Mouse (Mus musculus) heart, embryonic 13.5 days (tissue): ENCODE results near the gene Atp8a1. TPM values are rescaled to one million over a fixed set of nuclear protein-coding genes. Genes with fewer than 3 reads are reported as not detected.

Experiments
- ATAC-seq: fragments of 200-750 bp; cut with Nextera tagmentation; 2 replicates; pipeline ENCODE4 v1.8.0; 2017; ENCODE audit warnings: moderate TSS enrichment; ENCODE audit not compliant: insufficient number of reproducible peaks, low FRiP score, low TSS enrichment; ENCODE audit errors: extremely low read depth
- H3K27ac ChIP-seq: fragments of 300-500 bp; sonication (generic); replicated peaks from 2 replicates; pipeline ENCODE4 v1.5.1; 2015; ENCODE audit warnings: moderate library complexity, mild to moderate bottlenecking, inconsistent platforms
- H3K27me3 ChIP-seq: fragments of 300-500 bp; sonication (generic); replicated peaks from 2 replicates; pipeline ENCODE4 v1.6.1; 2015; ENCODE audit warnings: mild to moderate bottlenecking, inconsistent platforms
- H3K36me3 ChIP-seq: fragments of 300-500 bp; sonication (generic); 2 replicates; pipeline ENCODE4 v1.6.1; 2015; ENCODE audit warnings: mild to moderate bottlenecking, inconsistent platforms
- H3K4me1 ChIP-seq: fragments of 300-500 bp; sonication (generic); 2 replicates; pipeline ENCODE4 v1.6.1; 2015; ENCODE audit warnings: inconsistent platforms
- H3K4me2 ChIP-seq: fragments of 300-500 bp; sonication (generic); 2 replicates; pipeline ENCODE4 v1.6.1; 2015; ENCODE audit warnings: inconsistent platforms, mild to moderate bottlenecking, moderate library complexity
- H3K4me3 ChIP-seq: fragments of 300-500 bp; sonication (generic); 2 replicates; pipeline ENCODE4 v1.5.1; 2015; ENCODE audit warnings: moderate library complexity, mild to moderate bottlenecking, inconsistent platforms
- H3K9ac ChIP-seq: fragments of 300-500 bp; sonication (generic); 2 replicates; pipeline ENCODE4 v1.6.1; 2015; ENCODE audit warnings: inconsistent platforms, mild to moderate bottlenecking, moderate library complexity
- H3K9me3 ChIP-seq: fragments of 300-500 bp; sonication (generic); 2 replicates; pipeline ENCODE4 v1.6.1; 2016; ENCODE audit warnings: inconsistent platforms
- WGBS: fragments of 180-500 bp; shearing (Covaris S2); methylation state at CpG from one replicate; pipeline ENCODE4 v1.1.7; 2015; ENCODE audit warnings: mixed read lengths; 5-methylcytosine and 5-hydroxymethylcytosine counted together
- polyA plus RNA-seq: library from polyadenylated mRNA; unstranded; fragments of >200 nt; fragmentation: Nextera tagmentation; extraction: Ambion mirVana; gene quantifications from 2 replicates; pipeline ENCODE4 v1.2.1, GENCODE M21; 2015

Atp8a1 gene
- polyA plus RNA-seq, 1 experiment from 2014 or later: 8.1 TPM

DNA sequence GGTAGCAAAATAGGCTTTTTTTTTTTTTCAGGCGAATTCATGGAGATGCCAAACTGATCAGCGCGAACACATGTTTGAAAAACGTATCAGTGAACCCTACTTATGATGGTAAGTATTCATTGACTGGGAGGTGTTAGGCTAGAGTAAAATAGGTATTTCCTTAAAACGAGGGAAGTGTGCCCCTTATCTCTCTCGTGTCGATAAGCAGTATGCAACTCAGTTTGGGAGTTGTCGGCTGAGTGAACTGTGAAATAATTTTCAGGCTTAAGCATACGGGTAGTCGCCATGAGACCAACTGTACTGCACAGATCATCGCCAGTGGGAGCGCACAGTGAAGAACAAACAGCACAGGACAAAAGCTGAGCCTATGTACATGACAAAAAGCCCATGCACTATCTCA, 226.0 kb downstream of the Atp8a1 start:
- Histone ChIP-seq H3K36me3 (peaks cover 7% of the 10 kb centered on the region), H3K27ac (no peak overlapping the region), H3K9ac (no peak overlapping the region), H3K27me3 (no peaks in the 10 kb centered on the region), H3K4me2 (no peak overlapping the region), H3K4me1 (no peaks in the 10 kb centered on the region), H3K9me3 (no peaks in the 10 kb centered on the region), H3K4me3 (no peak overlapping the region)
- ATAC-seq: no peak
- 67% methylated on average over 12 of the region's 12 CpGs for WGBS

DNA sequence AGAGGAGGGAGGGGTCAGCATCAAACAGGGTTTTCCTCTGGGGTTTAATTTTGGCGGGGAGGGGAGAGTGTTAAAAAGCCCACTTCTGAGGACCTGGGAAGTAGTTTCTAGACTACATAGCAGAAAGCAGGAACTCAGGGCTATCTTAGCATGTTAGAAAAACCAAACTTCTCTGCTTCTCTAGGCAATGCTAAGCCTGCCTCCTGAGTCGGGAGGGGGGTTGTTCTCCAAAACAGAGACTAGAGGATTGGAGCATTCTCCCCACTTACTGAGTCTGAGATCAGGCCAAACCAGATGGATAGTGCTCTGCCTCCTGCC, 237.8 kb downstream of the Atp8a1 start:
- H3K9ac ChIP-seq: no peak overlapping the region
- H3K4me2 ChIP-seq: peak overlapping the region; percentile 96

GRCm38 (mm10) chr5:67608674-67609519, 238.3 kb downstream of the Atp8a1 start:
- peaks cover 19% of the 10 kb centered on the region for H3K4me1 ChIP-seq
- peak overlapping the region; percentile 96 for H3K4me2 ChIP-seq
- ATAC-seq: no peak
- peak overlapping the region; percentile 76 for H3K9ac ChIP-seq
- peaks cover 87% of the 10 kb centered on the region for H3K27me3 ChIP-seq
- H3K4me3 ChIP-seq: peak overlapping the region; percentile 65
- 7% methylated on average over 31 of the region's 31 CpGs for WGBS
- H3K36me3 ChIP-seq: no peaks in the 10 kb centered on the region
- no peaks in the 10 kb centered on the region for H3K9me3 ChIP-seq
- no peak overlapping the region for H3K27ac ChIP-seq

More for the DNA sequence above, 237.8 kb downstream of the Atp8a1 start:
- ATAC-seq: no peak
- Histone ChIP-seq H3K27me3 (peaks cover 86% of the 10 kb centered on the region), H3K4me3 (peak overlapping the region; percentile 65), H3K9me3 (no peaks in the 10 kb centered on the region), H3K4me1 (peaks cover 19% of the 10 kb centered on the region), H3K27ac (no peak overlapping the region), H3K36me3 (no peaks in the 10 kb centered on the region)
- 27% methylated on average over 2 of the region's 2 CpGs for WGBS

DNA sequence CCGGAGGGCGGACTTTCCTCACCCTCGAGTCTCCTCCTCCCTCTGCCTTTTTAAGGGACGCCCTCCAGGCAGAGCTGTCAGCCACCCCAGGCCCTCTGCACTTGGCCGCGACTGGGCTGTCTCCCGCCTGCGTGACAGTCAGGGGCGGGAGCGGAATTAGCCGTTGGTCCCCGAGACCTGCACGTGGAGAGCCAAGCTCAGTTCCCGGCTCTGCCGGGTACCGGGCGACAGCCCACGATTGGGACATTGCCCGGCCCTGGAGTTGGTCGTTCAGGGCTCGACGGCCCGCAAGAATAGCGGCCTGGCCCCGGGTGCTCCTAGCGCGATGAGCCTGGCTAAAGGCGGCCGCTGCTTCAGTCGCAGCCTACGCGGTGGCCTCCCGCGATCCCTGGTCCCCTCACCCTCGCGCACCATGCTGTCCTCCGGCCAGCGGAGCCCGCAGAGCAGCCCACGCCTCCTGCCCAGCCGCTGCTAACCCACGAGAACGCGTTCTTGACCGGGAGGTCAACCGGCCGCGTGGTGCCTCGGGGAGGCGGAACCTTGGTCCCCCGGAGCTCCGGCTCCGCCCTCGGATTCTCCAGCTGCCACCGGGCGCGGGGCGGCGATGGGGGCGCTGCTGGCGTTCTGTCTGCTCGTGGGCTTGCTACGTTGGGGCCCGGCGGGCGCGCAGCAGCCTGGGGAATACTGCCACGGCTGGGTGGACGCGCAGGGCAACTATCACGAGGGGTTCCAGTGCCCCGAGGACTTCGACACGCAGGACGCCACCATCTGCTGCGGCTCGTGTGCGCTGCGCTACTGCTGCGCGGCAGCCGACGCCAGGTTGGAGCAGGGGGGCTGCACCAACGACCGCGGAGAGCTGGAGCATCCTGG, 239.2 kb downstream of the Atp8a1 start, which contains the start of gene Shisa3:
Gene Shisa3 (plus strand): TSS at position 79 of the 870 bp plus-strand sequence.
- H3K36me3 ChIP-seq: no peaks in the 10 kb centered on the region
- peak within 1 kb of the TSS; percentile 65 for H3K4me3 ChIP-seq
- H3K4me1 ChIP-seq: peaks cover 19% of the 10 kb centered on the region
- peak within 1 kb of the TSS; percentile 96 for H3K4me2 ChIP-seq
- under 1% methylated on average over 86 of the region's 86 CpGs for WGBS
- H3K9me3 ChIP-seq: no peaks in the 10 kb centered on the region
- peak within 1 kb of the TSS; percentile 76 for H3K9ac ChIP-seq
- peaks cover 88% of the 10 kb centered on the region for H3K27me3 ChIP-seq
- peak; percentile 63; the same call in 1 of the 2 replicates for ATAC-seq
- no peak within 1 kb of the TSS for H3K27ac ChIP-seq

DNA sequence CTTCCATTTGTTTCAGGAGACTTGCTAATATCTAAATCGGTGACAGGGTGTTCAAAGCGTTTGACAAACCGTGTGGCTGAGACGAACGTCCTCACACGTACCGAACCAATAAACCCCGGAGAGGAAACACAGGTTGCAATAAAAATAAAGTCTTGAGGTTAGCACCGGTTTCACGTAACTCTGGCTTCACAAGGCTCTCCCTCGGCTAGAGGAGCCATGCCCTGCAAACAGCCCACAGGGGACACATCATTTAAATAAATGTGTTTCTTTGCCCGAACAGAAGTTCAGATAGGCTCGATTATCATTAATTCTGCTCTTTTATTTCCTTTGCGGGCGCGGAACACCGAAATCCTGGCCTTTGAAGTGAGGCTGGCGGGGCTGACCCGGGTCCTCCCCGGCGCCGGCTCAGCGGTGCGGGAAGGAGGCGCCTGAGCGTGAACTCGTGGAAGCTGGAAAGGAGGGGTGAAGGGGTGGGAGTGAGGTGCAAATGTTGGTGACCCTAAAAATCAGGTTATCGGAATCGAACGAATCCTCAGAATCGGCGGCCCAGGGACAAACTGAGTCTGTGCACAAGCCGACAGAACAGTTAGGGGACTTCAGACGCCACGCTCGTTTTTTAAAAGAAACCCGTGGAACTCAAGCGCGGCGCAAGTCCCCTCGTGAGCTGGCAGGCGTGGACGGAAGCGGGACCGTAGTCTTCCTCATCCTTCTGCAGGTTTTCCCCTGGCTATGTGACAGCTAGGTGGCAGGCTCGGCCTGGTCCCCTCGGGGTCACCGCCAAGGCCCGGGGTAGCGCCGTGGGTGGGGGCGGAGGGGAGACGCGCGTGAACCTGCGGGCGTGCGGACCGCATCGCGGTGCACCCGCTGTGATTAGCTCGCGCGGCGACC, 240.1 kb downstream of the Atp8a1 start:
- Histone ChIP-seq H3K36me3 (no peaks in the 10 kb centered on the region), H3K9me3 (no peaks in the 10 kb centered on the region), H3K27me3 (peaks cover 90% of the 10 kb centered on the region), H3K27ac (no peak overlapping the region), H3K4me1 (peaks cover 19% of the 10 kb centered on the region), H3K4me3 (peak overlapping the region; percentile 65), H3K4me2 (peak overlapping the region; percentile 96), H3K9ac (peak overlapping the region; percentile 76)
- WGBS: 1% methylated on average over 64 of the region's 66 CpGs
- 0 out of 2 replicates have a peak, but pooled peaks have one; percentile 14 for ATAC-seq

DNA sequence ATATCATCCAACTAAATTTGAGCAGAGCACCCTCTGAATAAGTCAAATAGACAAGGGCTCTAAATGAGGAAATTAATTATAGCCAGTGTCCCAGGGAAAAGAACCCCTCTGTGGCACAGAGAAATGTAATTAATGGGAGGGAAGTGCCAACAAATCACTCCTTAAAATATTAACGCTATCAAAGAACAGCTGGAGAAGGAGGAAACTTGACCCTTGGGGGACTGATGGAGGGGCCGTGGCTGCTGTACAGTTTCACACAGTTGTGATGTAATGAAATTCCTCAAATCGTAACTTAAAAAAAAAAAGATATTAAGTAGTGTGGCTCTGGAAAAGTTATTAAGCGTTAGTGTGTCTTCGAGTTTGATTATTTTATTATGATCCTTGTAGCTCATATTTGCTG, 241.3 kb downstream of the Atp8a1 start:
- WGBS: 36% methylated on average over 5 of the region's 5 CpGs
- no peaks in the 10 kb centered on the region for H3K9me3 ChIP-seq
- H3K4me3 ChIP-seq: no peak overlapping the region
- H3K27ac ChIP-seq: no peak overlapping the region
- H3K4me2 ChIP-seq: no peak overlapping the region
- no peak overlapping the region for H3K9ac ChIP-seq
- ATAC-seq: no peak
- H3K27me3 ChIP-seq: peaks cover 86% of the 10 kb centered on the region
- H3K4me1 ChIP-seq: peaks cover 19% of the 10 kb centered on the region
- no peaks in the 10 kb centered on the region for H3K36me3 ChIP-seq

GRCm38 (mm10) chr5:67599935-67600334, 247.3 kb downstream of the Atp8a1 start:
- Histone ChIP-seq H3K9me3 (no peaks in the 10 kb centered on the region), H3K27ac (no peak overlapping the region), H3K27me3 (peaks cover 34% of the 10 kb centered on the region), H3K4me2 (no peak overlapping the region), H3K9ac (no peak overlapping the region), H3K36me3 (no peaks in the 10 kb centered on the region), H3K4me1 (no peaks in the 10 kb centered on the region), H3K4me3 (no peak overlapping the region)
- ATAC-seq: no peak
- 78% methylated on average over 9 of the region's 9 CpGs for WGBS

DNA sequence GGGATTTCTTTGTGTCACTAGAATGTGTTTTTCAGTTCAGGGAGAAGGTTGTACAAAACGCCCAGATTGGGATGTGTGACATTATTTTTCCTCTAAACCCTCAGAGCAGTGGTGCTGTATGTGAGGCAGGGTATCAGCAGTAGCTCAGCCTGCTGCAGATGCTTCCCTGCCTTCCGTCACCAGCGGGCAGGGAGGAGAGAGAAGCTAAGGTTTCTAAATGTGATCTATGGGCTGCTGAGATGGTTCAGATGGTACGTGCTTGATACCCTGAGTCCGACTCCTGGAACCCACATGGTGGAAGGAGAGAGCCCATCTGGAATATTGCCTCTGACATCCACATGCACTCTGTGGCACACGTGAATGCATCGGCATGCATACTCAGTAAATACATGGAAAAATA, 251.6 kb downstream of the Atp8a1 start:
- no peak overlapping the region for H3K9ac ChIP-seq
- no peak overlapping the region for H3K4me2 ChIP-seq
- no peaks in the 10 kb centered on the region for H3K36me3 ChIP-seq
- H3K27me3 ChIP-seq: 0 out of 2 replicates have a peak, but pooled peaks cover 4% of the 10 kb centered on the region
- H3K4me3 ChIP-seq: no peak overlapping the region
- no peaks in the 10 kb centered on the region for H3K4me1 ChIP-seq
- ATAC-seq: no peak
- H3K9me3 ChIP-seq: no peaks in the 10 kb centered on the region
- peak overlapping the region; percentile 40 for H3K27ac ChIP-seq
- WGBS: 65% methylated on average over 7 of the region's 7 CpGs

GRCm38 (mm10) chr5:67595070-67595469, 252.2 kb downstream of the Atp8a1 start:
- Histone ChIP-seq H3K9me3 (no peaks in the 10 kb centered on the region), H3K36me3 (no peaks in the 10 kb centered on the region), H3K9ac (no peak overlapping the region), H3K27me3 (0 out of 2 replicates have a peak, but pooled peaks cover 4% of the 10 kb centered on the region), H3K27ac (peak overlapping the region; percentile 40), H3K4me2 (no peak overlapping the region), H3K4me3 (no peak overlapping the region), H3K4me1 (no peaks in the 10 kb centered on the region)
- WGBS: 63% methylated on average over 1 of the region's 1 CpGs
- no peak for ATAC-seq

- 40% methylated on average over 6 of the region's 6 CpGs for WGBS
- Histone ChIP-seq H3K36me3 (no peaks in the 10 kb centered on the region), H3K4me2 (no peak overlapping the region), H3K27ac (no peak overlapping the region), H3K9me3 (no peaks in the 10 kb centered on the region), H3K27me3 (no peaks in the 10 kb centered on the region), H3K4me1 (no peaks in the 10 kb centered on the region), H3K4me3 (no peak overlapping the region), H3K9ac (no peak overlapping the region)
- ATAC-seq: no peak
These were observed 267.3 kb downstream of the Atp8a1 start for GRCm38 (mm10) chr5:67579725-67580633.
